Mouse (Mus musculus) kidney, postnatal 0 days (tissue): ENCODE results near the gene AL731706.2. TPM values are rescaled to one million over a fixed set of nuclear protein-coding genes. Genes with fewer than 3 reads are reported as not detected.

Source experiments
- ATAC-seq: fragments of 200-750 bp; cut with Nextera tagmentation; replicated peaks from 2 replicates; pipeline ENCODE4 v1.8.0; 2017; ENCODE audit warnings: low read depth, moderate number of reproducible peaks, moderate TSS enrichment, moderate library complexity; ENCODE audit not compliant: low FRiP score
- DNase-seq: peaks from one replicate; pipeline ENCODE4 v3.0.0-alpha.2; 2016; ENCODE audit warnings: low spot score
- H3K27ac ChIP-seq: fragments of 300-500 bp; sonication (generic); 2 replicates; pipeline ENCODE4 v1.5.1; 2014; ENCODE audit warnings: mild to moderate bottlenecking
- H3K27me3 ChIP-seq: fragments of 300-500 bp; sonication (generic); 2 replicates; pipeline ENCODE4 v1.6.1; 2014; ENCODE audit warnings: low read length, mixed read lengths; ENCODE audit not compliant: insufficient read depth
- H3K36me3 ChIP-seq: fragments of 300-500 bp; sonication (generic); 2 replicates; pipeline ENCODE4 v1.6.1; 2014; ENCODE audit warnings: low read length, mixed read lengths; ENCODE audit not compliant: insufficient read depth
- H3K4me1 ChIP-seq: fragments of 300-500 bp; sonication (generic); replicated peaks from 2 replicates; pipeline ENCODE4 v1.6.1; 2014; ENCODE audit warnings: antibody characterized with exemption, low read length, mixed read lengths; ENCODE audit not compliant: insufficient read depth
- H3K4me2 ChIP-seq: fragments of 300-500 bp; sonication (generic); 2 replicates; pipeline ENCODE4 v1.6.1; 2014; ENCODE audit warnings: mild to moderate bottlenecking, low read length, moderate library complexity, mixed read lengths
- H3K4me3 ChIP-seq: fragments of 300-500 bp; sonication (generic); replicated peaks from 2 replicates; pipeline ENCODE4 v1.5.1; 2014; ENCODE audit warnings: low read depth, low read length
- H3K9ac ChIP-seq: fragments of 300-500 bp; sonication (generic); 2 replicates; pipeline ENCODE4 v1.6.1; 2014; ENCODE audit warnings: low read depth, low read length
- H3K9me3 ChIP-seq: fragments of 300-500 bp; sonication (generic); replicated peaks from 2 replicates; pipeline ENCODE4 v1.6.1; 2016; ENCODE audit warnings: low read length, inconsistent platforms, mixed read lengths
- CTCF ChIP-seq: IDR thresholded peaks from 2 replicates; pipeline ENCODE4 v1.5.1; 2016; ENCODE audit warnings: antibody characterized with exemption, low read depth, mild to moderate bottlenecking, moderate library complexity
- WGBS: fragments of 180-500 bp; shearing (Covaris S2); extraction: QIAGEN DNeasy Blood & Tissue Kit; methylation state at CpG from one replicate; pipeline ENCODE4 v1.1.7; 2014; 5-methylcytosine and 5-hydroxymethylcytosine counted together
- polyA plus RNA-seq: library from polyadenylated mRNA; unstranded; fragments of >200 nt; fragmentation: Nextera tagmentation; extraction: Ambion mirVana; gene quantifications from 2 replicates; pipeline ENCODE4 v1.2.1, GENCODE M21; 2015

AL731706.2 gene
- polyA plus RNA-seq, 1 experiment from 2014 or later, result 40.4 TPM

DNA sequence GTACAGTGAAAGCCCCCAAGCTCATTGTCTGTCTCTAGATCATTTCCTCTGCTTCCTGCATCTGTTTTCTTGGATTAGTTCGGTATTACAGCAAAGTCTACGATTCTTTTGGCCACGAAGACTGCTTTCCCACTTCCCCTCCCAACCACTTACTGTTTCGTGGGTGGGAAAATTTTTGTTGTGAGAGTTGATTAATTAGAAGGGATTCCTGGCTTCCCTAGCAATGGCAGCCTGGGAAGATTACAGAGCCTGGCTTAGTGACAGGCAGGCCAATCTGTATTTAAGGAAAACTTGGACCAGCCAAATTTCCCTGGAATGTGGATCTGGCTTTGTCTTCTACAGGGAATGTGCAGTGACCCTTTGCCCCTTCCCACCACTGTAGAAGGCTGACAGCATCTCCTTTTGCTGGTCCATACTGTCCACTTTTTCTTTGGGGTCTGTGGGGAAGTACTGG is 26.5 kb upstream of the AL731706.2 start:
- no peak overlapping the region for H3K4me3 ChIP-seq
- DNase-seq, result peak; percentile 65

GRCm38 (mm10) chr2:136909298-136909697 is 23.8 kb upstream of the AL731706.2 start:
- H3K4me1 ChIP-seq, result no peaks in the 10 kb centered on the region; the same call in 1 of the 2 replicates
- WGBS, result 82% methylated on average over 2 of the region's 2 CpGs
- H3K36me3 ChIP-seq, result no peaks in the 10 kb centered on the region
- DNase-seq (no peak), ATAC-seq (no peak)
- no peak overlapping the region for H3K4me3 ChIP-seq
- no peak overlapping the region for H3K9ac ChIP-seq
- no peaks in the 10 kb centered on the region for H3K9me3 ChIP-seq
- H3K4me2 ChIP-seq, result no peak overlapping the region
- no peak for TF ChIP-seq CTCF
- no peaks in the 10 kb centered on the region for H3K27me3 ChIP-seq
- no peak overlapping the region for H3K27ac ChIP-seq

More for the DNA sequence above, 26.5 kb upstream of the AL731706.2 start:
- no peak overlapping the region for H3K9ac ChIP-seq
- no peak overlapping the region for H3K4me2 ChIP-seq
- no peaks in the 10 kb centered on the region for H3K27me3 ChIP-seq
- H3K4me1 ChIP-seq, result no peaks in the 10 kb centered on the region; the same call in 1 of the 2 replicates
- TF ChIP-seq CTCF, result no peak
- no peaks in the 10 kb centered on the region for H3K36me3 ChIP-seq
- H3K9me3 ChIP-seq, result no peaks in the 10 kb centered on the region
- ATAC-seq, result no peak
- peak overlapping the region; percentile 25; the same call in 1 of the 2 replicates for H3K27ac ChIP-seq
- WGBS, result 37% methylated on average over 4 of the region's 4 CpGs

DNA sequence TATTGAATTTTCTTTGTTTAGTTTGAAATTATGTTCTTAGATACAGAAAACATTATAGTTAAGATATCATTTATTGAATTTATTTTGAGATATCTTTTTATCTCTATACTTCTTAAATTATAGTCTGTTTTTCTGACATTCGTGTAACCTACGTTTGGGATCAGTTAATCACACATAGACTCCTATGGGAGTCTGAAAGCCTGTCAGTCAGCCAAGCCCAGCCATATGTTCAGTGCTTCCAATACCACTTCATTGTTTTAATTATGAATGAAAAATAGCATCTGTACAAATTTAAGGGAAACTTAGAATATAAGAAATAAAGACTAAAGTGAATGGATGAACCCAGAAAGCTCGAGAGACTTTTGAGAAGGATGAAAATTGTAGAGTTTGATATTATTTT is 23.1 kb upstream of the AL731706.2 start:
- Histone ChIP-seq H3K4me1 (no peaks in the 10 kb centered on the region; the same call in 1 of the 2 replicates), H3K27me3 (no peaks in the 10 kb centered on the region), H3K27ac (no peak overlapping the region), H3K4me3 (no peak overlapping the region), H3K9me3 (no peaks in the 10 kb centered on the region), H3K36me3 (no peaks in the 10 kb centered on the region), H3K4me2 (no peak overlapping the region), H3K9ac (no peak overlapping the region)
- no peak for ATAC-seq
- DNase-seq, result no peak
- TF ChIP-seq CTCF, result no peak
- WGBS, result 83% methylated on average over 3 of the region's 3 CpGs

- 0 out of 2 replicates have a peak, but pooled peaks cover 3% of the 10 kb centered on the region for H3K4me1 ChIP-seq
- no peaks in the 10 kb centered on the region for H3K36me3 ChIP-seq
- DNase-seq (peak; percentile 16), ATAC-seq (no peak)
- no peak overlapping the region for H3K9ac ChIP-seq
- no peak overlapping the region for H3K27ac ChIP-seq
- no peak overlapping the region for H3K4me3 ChIP-seq
- no peak overlapping the region for H3K4me2 ChIP-seq
- no peaks in the 10 kb centered on the region for H3K27me3 ChIP-seq
- WGBS, result 78% methylated on average over 2 of the region's 2 CpGs
- H3K9me3 ChIP-seq, result no peaks in the 10 kb centered on the region
- no peak for TF ChIP-seq CTCF
Observed at GRCm38 (mm10) chr2:136896131-136896530, 10.7 kb upstream of the AL731706.2 start.

DNA sequence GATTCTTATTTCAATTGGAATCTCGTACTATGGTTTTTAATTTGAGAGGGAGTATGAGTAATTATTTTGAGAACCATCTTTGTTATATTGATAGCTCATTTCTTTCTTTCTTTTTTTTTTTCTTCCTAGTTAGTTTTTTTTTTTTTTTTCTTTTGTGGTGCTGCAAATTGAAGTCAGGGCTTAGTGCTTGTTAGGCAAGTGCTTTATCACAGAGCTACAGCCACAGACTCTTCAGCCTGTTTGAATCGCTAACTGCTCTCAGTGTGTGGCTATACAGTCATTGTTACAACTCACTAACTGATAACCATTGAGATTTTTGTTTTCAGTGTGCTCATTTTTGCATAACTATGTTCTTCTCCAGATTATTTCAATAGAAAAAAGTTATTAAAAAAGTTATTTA is 9.0 kb upstream of the AL731706.2 start:
- Histone ChIP-seq H3K27ac (no peak overlapping the region), H3K27me3 (no peaks in the 10 kb centered on the region), H3K36me3 (no peaks in the 10 kb centered on the region), H3K4me1 (0 out of 2 replicates have a peak, but pooled peaks cover 3% of the 10 kb centered on the region), H3K9ac (no peak overlapping the region), H3K4me3 (no peak overlapping the region), H3K4me2 (no peak overlapping the region), H3K9me3 (no peaks in the 10 kb centered on the region)
- ATAC-seq, result no peak
- no peak for TF ChIP-seq CTCF
- DNase-seq, result no peak
- WGBS, result 90% methylated on average over 2 of the region's 2 CpGs

DNA sequence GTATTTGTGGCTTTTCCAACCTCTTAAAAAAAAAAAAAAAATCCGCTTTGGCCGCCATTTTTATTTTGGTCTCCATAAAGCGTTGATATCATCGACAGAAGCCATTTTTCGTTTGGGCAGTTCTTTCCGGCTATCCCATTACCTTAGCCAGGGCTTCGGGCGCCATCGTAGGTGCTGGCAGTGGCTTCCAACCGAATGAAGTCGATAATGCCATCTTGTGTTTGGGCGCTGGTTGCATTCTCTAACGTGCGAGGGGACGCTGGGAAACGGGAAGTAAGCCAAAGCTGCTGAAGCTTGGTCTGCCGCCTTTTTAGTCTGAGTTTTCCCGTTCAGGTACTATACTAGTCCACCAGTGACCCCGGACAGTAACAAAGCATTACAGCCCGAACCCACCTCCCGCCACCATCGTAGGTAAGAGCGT is 6.5 kb upstream of the AL731706.2 start:
- no peaks in the 10 kb centered on the region for H3K27me3 ChIP-seq
- peak overlapping the region; percentile 59 for H3K4me2 ChIP-seq
- ATAC-seq (peak; percentile 83), DNase-seq (peak; percentile 99)
- no peaks in the 10 kb centered on the region for H3K36me3 ChIP-seq
- TF ChIP-seq CTCF, result no peak; the same call in 1 of the 2 replicates
- 0% methylated on average over 23 of the region's 23 CpGs for WGBS
- peak overlapping the region; percentile 62 for H3K9ac ChIP-seq
- 0 out of 2 replicates have a peak, but pooled peaks cover 3% of the 10 kb centered on the region for H3K4me1 ChIP-seq
- H3K4me3 ChIP-seq, result peak overlapping the region; percentile 78
- H3K9me3 ChIP-seq, result no peaks in the 10 kb centered on the region
- peak overlapping the region; percentile 94 for H3K27ac ChIP-seq
